Mouse (Mus musculus) mature B cell (primary cell): ENCODE data around the gene Tas2r114.

Source experiments
- in situ Hi-C: fragments of 300-500 bp; cut with MboI; formaldehyde crosslinking; loops from 2 replicates; pipeline ENCODE4 v1.14.3; 2019

The Tas2r114 gene

DNA sequence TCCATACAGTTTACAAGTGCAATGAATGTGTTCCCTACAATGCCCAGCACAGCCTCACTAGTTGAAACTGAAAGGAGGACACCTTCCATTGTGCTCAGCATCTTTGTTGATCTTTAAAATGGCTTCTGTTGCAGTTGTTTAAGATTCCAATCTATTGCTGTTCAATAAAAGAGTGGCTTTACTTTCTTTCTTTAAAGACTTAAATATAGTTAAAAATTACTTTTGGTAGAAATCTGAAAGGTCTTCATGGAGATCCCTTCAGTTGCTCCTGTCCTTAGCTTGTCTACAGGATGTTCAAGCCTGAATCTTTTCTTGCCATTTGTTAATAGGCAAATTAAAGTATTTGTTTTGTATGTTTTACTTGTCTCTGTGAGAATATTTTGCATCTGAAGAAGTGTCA, at the start of gene Tas2r114:
Tas2r114 (minus strand) TSS at position 101 of the 400 bp plus-strand sequence.
- in situ Hi-C loops = no loop called here

DNA sequence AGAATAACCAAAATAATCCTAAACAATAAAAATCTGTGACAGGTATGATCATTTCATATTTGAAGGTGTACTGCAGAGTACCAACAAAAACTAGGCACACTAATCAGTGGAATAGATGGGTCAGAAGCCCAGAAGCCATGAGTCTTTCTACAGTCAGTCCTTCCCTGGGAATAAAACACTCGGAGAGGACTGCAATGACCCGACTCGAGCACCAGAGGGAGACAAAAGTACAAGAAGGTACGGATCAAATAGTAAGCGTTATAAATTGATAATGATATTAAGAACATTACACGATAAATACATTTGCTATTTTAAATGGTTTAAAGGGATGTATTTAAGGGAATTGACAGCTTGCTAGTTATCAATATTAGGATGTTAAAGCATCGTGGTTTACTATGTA, 22.9 kb upstream of the Tas2r114 start:
- in situ Hi-C loops = no loop called here

DNA sequence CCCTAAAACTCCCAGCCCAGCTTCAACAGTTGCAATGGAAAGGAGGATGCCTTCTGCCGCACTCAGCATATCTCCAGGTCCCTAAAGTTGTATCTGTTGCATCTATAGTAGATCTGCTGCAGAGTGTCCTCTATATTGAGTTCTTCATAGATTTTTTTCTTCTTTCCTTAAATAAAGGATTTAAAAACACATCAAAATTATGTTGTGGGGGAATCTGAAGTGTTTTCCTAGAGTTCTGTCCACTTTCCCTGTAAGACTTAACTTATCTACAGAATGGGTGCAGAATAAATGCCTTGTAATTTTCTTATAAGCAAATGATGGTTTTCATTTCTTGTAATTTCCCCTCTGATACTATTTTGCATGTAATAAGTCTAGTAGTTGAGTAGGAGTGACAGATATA, 2.5 kb downstream of the Tas2r114 start, which contains the start of gene Tas2r105:
Tas2r105 (minus strand) TSS at position 101 of the 400 bp plus-strand sequence.
- in situ Hi-C loops = no loop called here

DNA sequence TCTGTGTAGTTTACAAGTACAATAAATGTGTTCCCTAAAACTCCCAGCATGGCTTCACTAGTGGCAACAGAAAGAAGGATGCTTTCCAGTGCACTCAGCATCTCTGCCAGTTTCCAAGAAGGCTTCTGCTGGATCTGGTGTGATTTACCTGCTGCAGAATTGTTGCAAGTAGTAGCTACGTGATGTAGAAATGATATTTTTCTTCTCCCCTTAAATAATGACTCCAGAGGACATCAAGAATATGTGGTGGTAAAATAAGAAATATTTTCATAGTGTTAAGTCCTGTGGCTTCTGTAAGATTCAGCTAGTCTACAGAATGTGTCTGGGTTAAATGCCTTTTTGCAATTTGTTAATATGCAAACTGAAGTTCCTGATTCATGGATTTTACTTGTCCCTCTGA, 4.2 kb downstream of the Tas2r114 start, which contains the start of gene Tas2r104:
Tas2r104 (minus strand) TSS at position 101 of the 400 bp plus-strand sequence.
- in situ Hi-C loops = no loop called here

DNA sequence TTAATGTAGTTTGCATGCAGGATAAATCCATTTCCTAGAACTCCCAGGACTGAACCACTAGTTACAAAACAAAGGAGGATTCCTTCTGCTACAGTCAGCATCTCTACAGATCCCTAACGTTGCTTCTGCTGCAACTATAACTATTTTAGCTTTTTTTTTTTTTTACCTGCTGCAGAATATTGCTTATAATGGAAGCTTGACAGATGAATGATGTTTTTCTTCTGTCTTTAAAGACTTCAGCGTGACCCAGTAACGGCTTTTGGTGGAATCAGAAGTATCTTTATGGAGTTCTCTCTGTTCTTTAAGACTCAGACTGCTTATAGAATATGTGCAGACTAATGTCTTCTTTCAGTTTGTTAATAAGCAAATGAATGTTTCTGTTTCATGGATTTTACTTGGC, 11.1 kb downstream of the Tas2r114 start, which contains the start of gene Tas2r106:
Tas2r106 (minus strand) TSS at position 101 of the 400 bp plus-strand sequence.
- in situ Hi-C loops = no loop called here

DNA sequence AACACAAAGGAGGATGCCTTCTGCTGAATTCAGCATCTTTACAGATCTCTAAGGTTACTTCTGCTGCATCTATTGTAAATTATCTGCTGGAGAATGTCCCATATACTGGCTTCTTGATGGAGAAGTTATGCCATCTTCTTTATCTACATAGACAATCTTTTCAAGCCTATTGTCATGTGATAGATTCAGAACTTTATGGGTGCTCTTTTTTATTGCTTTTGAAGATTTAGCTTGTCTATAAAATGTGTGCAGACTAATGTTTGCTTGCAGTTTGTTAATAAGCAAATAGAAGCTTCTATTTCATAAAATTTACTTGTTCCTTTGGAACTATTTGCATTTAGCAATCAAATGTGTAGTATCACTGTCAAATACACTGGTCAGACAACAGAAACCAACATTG, 29.8 kb downstream of the Tas2r114 start, which contains the start of gene Tas2r107:
Tas2r107 (minus strand) TSS at position 101 of the 400 bp plus-strand sequence.
- in situ Hi-C loops = no loop called here
